10 mouse cellular contexts compared by ENCODE assay signal in the genomic region with DNA sequence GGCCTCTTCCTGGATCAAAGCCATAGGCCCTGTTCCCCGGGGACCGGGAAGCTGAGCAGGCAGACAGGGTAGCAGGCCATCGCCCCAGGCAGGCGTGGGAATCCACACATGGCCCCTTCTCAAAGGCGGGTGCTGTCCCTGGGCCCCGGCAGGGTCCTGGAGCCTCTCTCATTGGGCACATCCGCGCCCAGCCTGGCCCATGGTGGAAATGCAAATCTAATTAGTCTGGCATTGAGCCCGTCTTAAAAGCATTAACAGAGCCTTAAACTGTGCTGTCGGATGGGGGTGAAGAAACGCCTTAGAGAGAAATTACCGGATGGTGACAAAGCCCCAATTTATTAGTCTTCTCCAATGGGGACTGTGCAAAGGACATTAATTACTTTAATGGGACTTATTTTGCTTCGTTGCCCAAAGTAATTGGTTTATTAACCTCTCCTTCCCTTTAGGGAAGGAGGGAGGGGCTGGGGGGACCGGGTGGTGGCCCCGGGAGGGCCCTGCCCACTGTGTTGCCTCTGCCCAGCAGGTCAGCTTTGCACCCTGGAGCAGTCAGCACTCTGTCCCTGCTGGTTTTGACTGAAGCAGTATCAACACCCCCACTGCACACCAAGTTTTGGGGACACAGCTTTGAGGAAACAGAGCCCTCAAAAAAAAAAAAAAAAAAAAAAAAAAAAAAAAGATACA.
DNase-seq lines count a peak whose midpoint lies in the region; ATAC-seq and TF ChIP-seq lines count a peak whose summit lies in the region.
"Had no signal": no experiment of that assay in that cellular context is flagged by ENCODE, and none has a peak within 500 bp of the region (broad histone marks: within the 10 kb centered on the region; RNA-seq: fewer than 3 reads in every experiment).

No protein-coding gene starts in this region.

- WGBS in heart, embryonic 13.5 days = 73% methylated on average over 15 of the region's 15 CpGs
- WGBS in heart, embryonic 11.5 days (ENCODE audit: insufficient replicate concordance) = 79% methylated on average over 15 of the region's 15 CpGs
- WGBS in forebrain, embryonic 11.5 days = 20% methylated on average over 15 of the region's 15 CpGs
- WGBS in kidney, adult 2 months = 47% methylated on average over 15 of the region's 15 CpGs
- WGBS in neural tube, embryonic 13.5 days = 20% methylated on average over 15 of the region's 15 CpGs
- WGBS in lung, postnatal 0 days = 80% methylated on average over 15 of the region's 15 CpGs

- H3K9ac ChIP-seq in heart, embryonic 13.5 days = no peak overlapping the region
- no peak overlapping the region for H3K9ac ChIP-seq in heart, embryonic 11.5 days (ENCODE audit: low read depth, low read length)
- H3K9ac ChIP-seq in forebrain, embryonic 11.5 days (ENCODE audit: low read length) = no peak overlapping the region
- no peak overlapping the region for H3K9ac ChIP-seq in neural tube, embryonic 13.5 days
- H3K9ac ChIP-seq in lung, postnatal 0 days (replicated peaks; ENCODE audit: low read depth) = no peak overlapping the region
- H3K9ac ChIP-seq: liver, embryonic 13.5 days had no signal

- no peaks in the 10 kb centered on the region for H3K36me3 ChIP-seq in heart, embryonic 13.5 days
- H3K36me3 ChIP-seq in heart, embryonic 11.5 days (ENCODE audit: control insufficient read depth, insufficient read depth, low read length) = no peaks in the 10 kb centered on the region
- H3K36me3 ChIP-seq in forebrain, embryonic 11.5 days (ENCODE audit: control insufficient read depth, insufficient read depth, low read length) = no peaks in the 10 kb centered on the region
- no peaks in the 10 kb centered on the region for H3K36me3 ChIP-seq in kidney, adult 2 months (ENCODE audit: control insufficient read depth, insufficient read depth, low read length)
- H3K36me3 ChIP-seq in neural tube, embryonic 13.5 days = no peaks in the 10 kb centered on the region
- no peaks in the 10 kb centered on the region for H3K36me3 ChIP-seq in lung, postnatal 0 days (ENCODE audit: insufficient read depth, low read length)
- H3K36me3 ChIP-seq: liver, embryonic 13.5 days had no signal

- peak; percentile 87 for DNase-seq in forebrain, embryonic 11.5 days (ENCODE audit: low spot score)
- DNase-seq in kidney, adult 2 months = peak; percentile 30
- no peak for DNase-seq in urinary bladder, postnatal 10 days (ENCODE audit: low spot score)
- DNase-seq in lung, postnatal 0 days (ENCODE audit: low spot score) = no peak
- no peak for DNase-seq in embryo, embryonic 10.5 days (ENCODE audit: low spot score)
- DNase-seq: gastrocnemius, adult 2 months; liver, embryonic 13.5 days had no signal

- peaks cover 7% of the 10 kb centered on the region; the same call in 1 of the 2 replicates for H3K27me3 ChIP-seq in heart, embryonic 13.5 days (replicated peaks)
- H3K27me3 ChIP-seq in heart, embryonic 11.5 days (ENCODE audit: control insufficient read depth, insufficient read depth, low read length) = no peaks in the 10 kb centered on the region
- peaks cover 79% of the 10 kb centered on the region for H3K27me3 ChIP-seq in forebrain, embryonic 11.5 days (ENCODE audit: control insufficient read depth, insufficient read depth, low read length)
- H3K27me3 ChIP-seq in kidney, adult 2 months (replicated peaks; ENCODE audit: control insufficient read depth, insufficient read depth, low read length) = no peaks in the 10 kb centered on the region
- H3K27me3 ChIP-seq in neural tube, embryonic 13.5 days = peaks cover 21% of the 10 kb centered on the region
- H3K27me3 ChIP-seq in lung, postnatal 0 days (replicated peaks; ENCODE audit: insufficient read depth, low read length) = no peaks in the 10 kb centered on the region
- H3K27me3 ChIP-seq: liver, embryonic 13.5 days had no signal

- TF ChIP-seq POLR2A in kidney, adult 2 months (IDR thresholded peaks at IDR 0.05; ENCODE audit: low read depth, low read length) = no peak

- no peak overlapping the region for H3K4me3 ChIP-seq in heart, embryonic 13.5 days
- no peak overlapping the region for H3K4me3 ChIP-seq in heart, embryonic 11.5 days (ENCODE audit: low read depth, low read length)
- no peak overlapping the region for H3K4me3 ChIP-seq in forebrain, embryonic 11.5 days (ENCODE audit: low read depth, low read length)
- no peak overlapping the region for H3K4me3 ChIP-seq in kidney, adult 2 months (ENCODE audit: insufficient read depth, low read depth, low read length)
- no peak overlapping the region for H3K4me3 ChIP-seq in neural tube, embryonic 13.5 days
- no peak overlapping the region for H3K4me3 ChIP-seq in lung, postnatal 0 days (ENCODE audit: low read depth, low read length)
- H3K4me3 ChIP-seq: gastrocnemius, adult 2 months; liver, embryonic 13.5 days had no signal

- H3K9me3 ChIP-seq in heart, embryonic 13.5 days = peaks cover 9% of the 10 kb centered on the region; the same call in 1 of the 2 replicates
- H3K9me3 ChIP-seq in heart, embryonic 11.5 days (replicated peaks; ENCODE audit: control insufficient read depth, low read length) = peaks cover 4% of the 10 kb centered on the region; the same call in 1 of the 2 replicates
- 0 out of 2 replicates have a peak, but pooled peaks cover 5% of the 10 kb centered on the region for H3K9me3 ChIP-seq in forebrain, embryonic 11.5 days (ENCODE audit: control insufficient read depth, low read length)
- peaks cover 10% of the 10 kb centered on the region; the same call in 1 of the 2 replicates for H3K9me3 ChIP-seq in neural tube, embryonic 13.5 days
- no peaks in the 10 kb centered on the region for H3K9me3 ChIP-seq in lung, postnatal 0 days (ENCODE audit: low read length)
- H3K9me3 ChIP-seq: liver, embryonic 13.5 days had no signal

- no peak overlapping the region for H3K4me2 ChIP-seq in heart, embryonic 13.5 days
- no peak overlapping the region for H3K4me2 ChIP-seq in heart, embryonic 11.5 days
- no peak overlapping the region for H3K4me2 ChIP-seq in forebrain, embryonic 11.5 days (ENCODE audit: low read depth, low read length, severe bottlenecking)
- H3K4me2 ChIP-seq in neural tube, embryonic 13.5 days = no peak overlapping the region
- H3K4me2 ChIP-seq in lung, postnatal 0 days (replicated peaks; ENCODE audit: low read depth, low read length) = no peak overlapping the region
- H3K4me2 ChIP-seq: liver, embryonic 13.5 days had no signal

- no peak for TF ChIP-seq EP300 in lung, postnatal 0 days (IDR thresholded peaks at IDR 0.05)

- no peak for TF ChIP-seq CTCF in kidney, adult 2 months (conservative IDR thresholded peaks at IDR 0.05; ENCODE audit: insufficient read depth, insufficient read length, low read depth, low read length)
- TF ChIP-seq CTCF in lung, postnatal 0 days (IDR thresholded peaks at IDR 0.05) = no peak

- H3K4me1 ChIP-seq in heart, embryonic 13.5 days = peaks cover 35% of the 10 kb centered on the region
- H3K4me1 ChIP-seq in heart, embryonic 11.5 days (ENCODE audit: control insufficient read depth, insufficient read depth, low read length) = peaks cover 22% of the 10 kb centered on the region
- H3K4me1 ChIP-seq in forebrain, embryonic 11.5 days (replicated peaks; ENCODE audit: control insufficient read depth, insufficient read depth, low read length) = peaks cover 14% of the 10 kb centered on the region; the same call in 1 of the 2 replicates
- peaks cover 3% of the 10 kb centered on the region; the same call in 1 of the 2 replicates for H3K4me1 ChIP-seq in kidney, adult 2 months (ENCODE audit: control insufficient read depth, insufficient read depth, low read length)
- peaks cover 39% of the 10 kb centered on the region for H3K4me1 ChIP-seq in neural tube, embryonic 13.5 days (replicated peaks)
- H3K4me1 ChIP-seq in lung, postnatal 0 days (ENCODE audit: insufficient read depth, low read depth, low read length) = peaks cover 3% of the 10 kb centered on the region; the same call in 1 of the 2 replicates

- H3K27ac ChIP-seq in heart, embryonic 13.5 days (replicated peaks) = peak overlapping the region; percentile 25; the same call in 1 of the 2 replicates
- no peak overlapping the region for H3K27ac ChIP-seq in heart, embryonic 11.5 days (ENCODE audit: low read depth, low read length)
- no peak overlapping the region for H3K27ac ChIP-seq in forebrain, embryonic 11.5 days (ENCODE audit: low read depth, low read length)
- H3K27ac ChIP-seq in kidney, adult 2 months (ENCODE audit: insufficient read depth, low read depth, low read length) = no peak overlapping the region
- H3K27ac ChIP-seq in neural tube, embryonic 13.5 days (replicated peaks) = peak overlapping the region; percentile 49
- H3K27ac ChIP-seq in lung, postnatal 0 days (ENCODE audit: low read length) = no peak overlapping the region
- H3K27ac ChIP-seq: gastrocnemius, adult 2 months; liver, embryonic 13.5 days had no signal

- ATAC-seq in heart, embryonic 13.5 days (ENCODE audit: extremely low read depth, insufficient number of reproducible peaks, low FRiP score, low TSS enrichment) = no peak
- ATAC-seq in heart, embryonic 11.5 days (replicated peaks; ENCODE audit: insufficient number of reproducible peaks, low FRiP score, low TSS enrichment) = no peak
- ATAC-seq in forebrain, embryonic 11.5 days (replicated peaks; ENCODE audit: low FRiP score) = peak; percentile 88
- ATAC-seq in neural tube, embryonic 13.5 days (ENCODE audit: low read depth) = peak; percentile 92
- ATAC-seq in lung, postnatal 0 days = no peak

Comparison
In these comparisons a context has a peak if more than half of its experiments do, and no peak if none do; other contexts are left out.
1. H3K27ac ChIP-seq: peak in heart, embryonic 13.5 days (single experiment) and neural tube, embryonic 13.5 days (single experiment); none in heart, embryonic 11.5 days (single experiment), forebrain, embryonic 11.5 days (single experiment), kidney, adult 2 months (single experiment) and lung, postnatal 0 days (single experiment).
2. ATAC-seq: peak in forebrain, embryonic 11.5 days (single experiment) and neural tube, embryonic 13.5 days (single experiment); none in heart, embryonic 13.5 days (single experiment), heart, embryonic 11.5 days (single experiment) and lung, postnatal 0 days (single experiment).
3. DNase-seq: peak in forebrain, embryonic 11.5 days (single experiment) and kidney, adult 2 months (single experiment); none in urinary bladder, postnatal 10 days (single experiment), lung, postnatal 0 days (single experiment) and embryo, embryonic 10.5 days (single experiment).